Mouse (Mus musculus): ENCODE results near the gene Acacb. TPM values are rescaled to one million over a fixed set of nuclear protein-coding genes. Genes with fewer than 3 reads are reported as not detected.

Gene Acacb
- polyA plus RNA-seq, 1 experiment = 3.3 TPM

DNA sequence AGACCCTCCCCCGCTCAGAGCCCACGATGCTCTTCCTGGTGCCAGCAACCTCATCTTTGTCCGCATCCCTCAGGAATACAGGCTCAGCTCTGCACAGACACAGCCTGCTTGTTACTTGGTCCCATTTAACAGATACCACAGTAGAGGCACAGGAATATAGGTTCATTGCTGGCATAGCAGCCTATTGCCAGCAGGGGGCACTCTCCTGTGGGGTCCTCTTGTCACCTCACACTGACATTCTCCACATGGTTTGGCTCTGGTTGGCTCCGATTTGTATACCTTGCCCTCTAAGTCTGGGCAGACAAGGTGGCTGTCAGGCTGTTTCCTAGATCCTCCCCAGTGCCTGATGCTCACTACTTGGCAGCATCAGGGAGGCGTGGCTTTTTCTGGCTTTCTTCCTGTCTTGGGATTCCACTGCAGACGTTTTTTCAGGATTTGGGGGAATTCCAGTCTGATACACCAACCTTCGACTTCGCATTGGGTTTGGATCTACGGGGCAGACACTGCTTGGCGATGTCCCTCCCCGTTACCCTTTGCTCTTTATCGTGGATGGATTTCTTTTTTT, 42.6 kb downstream of the Acacb start:
- H3K27ac ChIP-seq (ENCODE audit: insufficient read depth, low read length) = no peak overlapping the region
- TF ChIP-seq CTCF (IDR thresholded peaks at IDR 0.05; ENCODE audit: extremely low read depth, insufficient read depth, low read length) = peak; percentile 29; the same call in 1 of the 2 replicates
- TF ChIP-seq POLR2A (IDR thresholded peaks at IDR 0.05; ENCODE audit: extremely low read depth, insufficient read depth, low read length) = no peak
- H3K4me3 ChIP-seq (ENCODE audit: insufficient read depth, low read length) = no peak overlapping the region
- H3K4me1 ChIP-seq (ENCODE audit: control insufficient read depth, insufficient read depth, low read length) = no peaks in the 10 kb centered on the region

DNA sequence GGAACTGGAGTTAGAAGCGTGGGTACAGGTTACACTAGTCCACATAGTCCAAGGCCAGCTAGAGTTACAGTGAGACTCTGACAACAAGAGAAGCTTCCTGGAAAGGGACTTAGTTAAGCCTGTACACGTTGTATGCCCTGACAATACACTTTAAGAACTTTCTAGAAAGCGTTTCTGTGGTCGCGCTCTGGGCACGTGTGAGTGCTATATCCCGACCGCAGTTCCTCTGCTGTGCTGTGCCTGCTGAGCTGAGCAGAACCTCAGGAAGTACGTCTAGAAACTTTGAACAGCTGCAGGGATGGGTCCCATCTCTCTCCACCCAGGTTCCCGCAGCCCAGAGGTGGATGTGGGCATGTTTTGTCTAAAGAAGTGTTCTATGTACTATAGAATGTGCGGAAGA, 47.8 kb downstream of the Acacb start:
- no peaks in the 10 kb centered on the region for H3K4me1 ChIP-seq (ENCODE audit: control insufficient read depth, insufficient read depth, low read length)
- TF ChIP-seq CTCF (IDR thresholded peaks at IDR 0.05; ENCODE audit: extremely low read depth, insufficient read depth, low read length) (no peak), POLR2A (IDR thresholded peaks at IDR 0.05; ENCODE audit: extremely low read depth, insufficient read depth, low read length) (no peak)
- H3K4me3 ChIP-seq (ENCODE audit: insufficient read depth, low read length) = no peak overlapping the region
- no peak overlapping the region for H3K27ac ChIP-seq (ENCODE audit: insufficient read depth, low read length)

DNA sequence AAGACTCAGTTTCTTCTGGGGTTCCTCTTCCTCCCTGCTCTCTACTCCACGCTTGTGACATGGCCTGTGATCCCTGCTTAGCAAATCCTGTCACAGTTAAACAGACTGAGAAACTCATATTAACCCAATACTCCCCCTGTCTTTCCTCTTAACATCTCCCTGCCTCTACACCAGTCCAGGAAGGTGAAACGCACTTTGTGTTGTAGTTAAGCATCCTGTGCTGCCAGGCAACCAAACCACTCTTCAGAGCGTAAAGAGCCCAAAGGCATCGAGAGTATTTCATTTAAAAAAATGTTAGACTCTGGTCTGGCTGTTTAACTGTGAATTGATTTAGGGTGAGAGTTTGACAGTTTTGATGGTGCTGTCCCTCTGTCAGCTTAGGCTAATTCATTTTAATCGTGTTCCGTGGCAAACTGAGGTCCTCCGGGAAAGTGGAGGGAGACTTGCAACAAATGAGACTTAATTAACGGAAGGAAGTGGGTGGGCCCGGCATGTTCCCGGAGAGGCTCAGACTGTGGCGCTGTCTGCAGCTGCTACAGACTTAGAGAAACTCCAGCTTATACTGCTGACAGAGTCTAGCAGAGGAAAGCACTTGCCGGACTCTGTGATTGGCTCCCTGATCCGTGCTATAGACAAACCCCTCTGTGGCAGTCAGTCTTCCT, 52.9 kb downstream of the Acacb start:
- peak overlapping the region; percentile 37; the same call in 1 of the 2 replicates for H3K27ac ChIP-seq (ENCODE audit: insufficient read depth, low read length)
- no peaks in the 10 kb centered on the region; the same call in 1 of the 2 replicates for H3K4me1 ChIP-seq (ENCODE audit: control insufficient read depth, insufficient read depth, low read length)
- TF ChIP-seq CTCF (IDR thresholded peaks at IDR 0.05; ENCODE audit: extremely low read depth, insufficient read depth, low read length) (no peak), POLR2A (IDR thresholded peaks at IDR 0.05; ENCODE audit: extremely low read depth, insufficient read depth, low read length) (no peak)
- H3K4me3 ChIP-seq (ENCODE audit: insufficient read depth, low read length) = no peak overlapping the region

DNA sequence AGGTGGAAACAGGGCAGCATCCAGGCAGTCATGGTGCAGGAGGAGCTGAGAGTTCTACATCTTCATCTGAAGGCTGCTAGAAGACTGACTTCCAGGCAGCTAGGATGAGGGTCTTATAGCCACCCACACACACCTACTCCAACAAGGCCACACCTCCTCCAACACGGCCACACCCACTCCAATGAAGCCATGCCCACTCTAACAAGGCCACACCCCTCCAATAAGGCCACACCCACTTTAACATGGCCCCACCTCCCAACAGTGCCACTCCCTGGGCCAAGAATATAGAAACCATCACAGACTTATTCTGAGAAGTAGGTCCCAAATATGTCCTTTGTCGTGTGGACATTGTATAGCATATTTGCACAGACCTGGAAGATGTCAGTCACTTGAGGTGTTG, 59.8 kb downstream of the Acacb start:
- Histone ChIP-seq H3K27ac (ENCODE audit: insufficient read depth, low read length) (no peak overlapping the region), H3K4me3 (ENCODE audit: insufficient read depth, low read length) (no peak overlapping the region), H3K4me1 (ENCODE audit: control insufficient read depth, insufficient read depth, low read length) (no peaks in the 10 kb centered on the region)
- no peak for TF ChIP-seq POLR2A (IDR thresholded peaks at IDR 0.05; ENCODE audit: extremely low read depth, insufficient read depth, low read length)
- no peak for TF ChIP-seq CTCF (IDR thresholded peaks at IDR 0.05; ENCODE audit: extremely low read depth, insufficient read depth, low read length)

DNA sequence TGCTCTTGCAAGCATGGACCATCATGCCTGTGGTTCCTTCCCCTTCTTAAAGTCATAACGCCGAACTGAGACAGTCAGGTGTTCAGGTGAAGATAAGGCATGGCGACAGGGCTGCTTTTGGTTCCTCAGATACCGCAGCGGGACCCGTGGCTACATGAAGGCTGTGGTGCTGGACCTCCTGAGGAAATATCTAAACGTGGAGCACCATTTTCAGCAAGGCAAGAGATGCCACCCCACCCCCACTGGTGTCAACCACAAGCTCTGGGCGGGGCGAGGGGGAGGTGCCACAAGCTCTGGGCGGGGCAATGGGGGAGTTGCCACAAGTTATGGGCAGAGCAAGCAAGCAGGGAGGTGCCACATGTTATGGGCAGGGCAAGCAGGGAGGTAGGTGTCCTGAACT, 66.8 kb downstream of the Acacb start:
- Histone ChIP-seq H3K4me1 (ENCODE audit: control insufficient read depth, insufficient read depth, low read length) (no peaks in the 10 kb centered on the region), H3K4me3 (ENCODE audit: insufficient read depth, low read length) (no peak overlapping the region), H3K27ac (ENCODE audit: insufficient read depth, low read length) (no peak overlapping the region)
- TF ChIP-seq POLR2A (IDR thresholded peaks at IDR 0.05; ENCODE audit: extremely low read depth, insufficient read depth, low read length) (no peak), CTCF (IDR thresholded peaks at IDR 0.05; ENCODE audit: extremely low read depth, insufficient read depth, low read length) (no peak)

DNA sequence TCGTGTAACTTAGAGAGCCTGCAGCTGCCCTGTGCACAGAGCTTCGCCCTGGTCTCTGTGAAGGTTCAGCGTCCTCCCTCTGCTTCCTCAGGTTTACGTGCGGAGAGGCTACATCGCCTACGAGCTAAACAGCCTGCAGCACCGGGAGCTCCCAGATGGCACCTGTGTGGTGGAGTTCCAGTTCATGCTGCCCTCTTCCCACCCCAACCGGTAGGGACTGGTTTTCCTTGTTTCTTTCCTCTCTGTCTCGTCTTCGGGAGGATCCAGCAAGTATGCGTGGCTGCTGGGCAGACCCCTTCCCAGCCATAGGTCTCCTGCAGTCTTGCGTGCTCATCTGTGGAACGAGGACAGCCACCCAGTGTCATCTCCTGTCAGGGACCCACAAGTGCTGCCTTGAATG, 72.4 kb downstream of the Acacb start:
- Histone ChIP-seq H3K27ac (ENCODE audit: insufficient read depth, low read length) (no peak overlapping the region), H3K4me1 (ENCODE audit: control insufficient read depth, insufficient read depth, low read length) (no peaks in the 10 kb centered on the region), H3K4me3 (ENCODE audit: insufficient read depth, low read length) (no peak overlapping the region)
- no peak for TF ChIP-seq POLR2A (IDR thresholded peaks at IDR 0.05; ENCODE audit: extremely low read depth, insufficient read depth, low read length)

DNA sequence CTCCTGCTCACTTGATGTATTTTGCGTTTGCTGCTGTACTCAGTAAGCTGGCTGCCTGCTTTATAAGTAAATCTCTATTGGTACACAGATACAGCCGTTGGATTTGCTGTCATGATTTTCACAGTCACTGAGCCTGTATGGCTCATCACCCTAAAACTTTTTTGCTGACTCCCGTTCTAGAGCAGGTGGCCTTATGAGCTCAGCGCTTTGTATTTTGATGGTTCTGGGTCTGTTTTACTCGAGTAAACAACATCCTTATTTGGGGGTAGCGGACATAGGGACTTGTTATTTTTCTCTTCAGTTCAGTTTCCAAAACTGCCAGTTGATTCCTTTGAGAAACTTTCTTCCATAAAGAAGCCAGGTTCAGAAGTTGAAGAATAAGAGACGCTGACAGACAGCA, 79.7 kb downstream of the Acacb start:
- H3K4me1 ChIP-seq (ENCODE audit: control insufficient read depth, insufficient read depth, low read length) = no peaks in the 10 kb centered on the region
- no peak overlapping the region for H3K4me3 ChIP-seq (ENCODE audit: insufficient read depth, low read length)
- TF ChIP-seq POLR2A (IDR thresholded peaks at IDR 0.05; ENCODE audit: extremely low read depth, insufficient read depth, low read length) (no peak), CTCF (IDR thresholded peaks at IDR 0.05; ENCODE audit: extremely low read depth, insufficient read depth, low read length) (no peak)
- no peak overlapping the region for H3K27ac ChIP-seq (ENCODE audit: insufficient read depth, low read length)

DNA sequence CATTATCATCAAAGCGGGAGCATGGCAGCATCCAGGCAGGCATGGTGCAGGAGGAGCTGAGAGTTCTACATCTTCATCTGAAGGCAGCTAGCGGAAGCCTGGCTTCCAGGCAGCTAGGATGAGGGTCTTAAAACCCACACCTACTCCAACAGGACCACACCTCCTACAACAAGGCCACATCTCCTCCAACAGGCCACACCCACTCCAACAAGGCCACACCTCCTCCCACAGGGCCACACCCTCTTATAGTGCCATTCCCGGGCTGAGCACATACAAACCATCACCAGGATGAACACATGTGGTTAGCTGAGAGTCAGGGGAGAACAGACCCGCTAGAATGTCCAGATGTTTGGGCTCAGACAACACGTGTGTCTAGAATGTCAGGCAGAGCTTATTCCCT, 82.6 kb downstream of the Acacb start:
- TF ChIP-seq CTCF (IDR thresholded peaks at IDR 0.05; ENCODE audit: extremely low read depth, insufficient read depth, low read length) (no peak), POLR2A (IDR thresholded peaks at IDR 0.05; ENCODE audit: extremely low read depth, insufficient read depth, low read length) (no peak)
- H3K27ac ChIP-seq (ENCODE audit: insufficient read depth, low read length) = no peak overlapping the region
- H3K4me1 ChIP-seq (ENCODE audit: control insufficient read depth, insufficient read depth, low read length) = no peaks in the 10 kb centered on the region
- H3K4me3 ChIP-seq (ENCODE audit: insufficient read depth, low read length) = no peak overlapping the region

DNA sequence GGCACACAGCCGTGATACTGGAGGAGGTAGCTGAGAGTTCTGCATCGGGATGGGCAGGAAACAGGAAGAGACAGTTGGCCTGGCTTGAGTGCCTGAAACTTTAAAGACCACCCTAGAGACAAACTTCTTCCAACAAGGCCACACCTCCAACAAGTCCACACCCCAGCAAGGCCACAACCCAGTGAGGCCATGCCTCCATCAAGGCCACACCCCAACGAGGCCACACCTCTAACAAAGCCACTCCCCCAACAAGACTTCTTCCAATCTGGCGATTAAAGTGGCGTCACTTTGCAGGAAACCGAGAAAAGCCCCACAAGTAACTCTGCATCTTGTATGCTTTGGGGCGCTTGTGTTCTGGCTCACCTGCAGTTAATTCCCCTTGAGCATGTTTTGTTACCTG, 92.6 kb downstream of the Acacb start:
- Histone ChIP-seq H3K4me1 (ENCODE audit: control insufficient read depth, insufficient read depth, low read length) (no peaks in the 10 kb centered on the region), H3K4me3 (ENCODE audit: insufficient read depth, low read length) (no peak overlapping the region), H3K27ac (ENCODE audit: insufficient read depth, low read length) (no peak overlapping the region)
- TF ChIP-seq CTCF (IDR thresholded peaks at IDR 0.05; ENCODE audit: extremely low read depth, insufficient read depth, low read length) = no peak

DNA sequence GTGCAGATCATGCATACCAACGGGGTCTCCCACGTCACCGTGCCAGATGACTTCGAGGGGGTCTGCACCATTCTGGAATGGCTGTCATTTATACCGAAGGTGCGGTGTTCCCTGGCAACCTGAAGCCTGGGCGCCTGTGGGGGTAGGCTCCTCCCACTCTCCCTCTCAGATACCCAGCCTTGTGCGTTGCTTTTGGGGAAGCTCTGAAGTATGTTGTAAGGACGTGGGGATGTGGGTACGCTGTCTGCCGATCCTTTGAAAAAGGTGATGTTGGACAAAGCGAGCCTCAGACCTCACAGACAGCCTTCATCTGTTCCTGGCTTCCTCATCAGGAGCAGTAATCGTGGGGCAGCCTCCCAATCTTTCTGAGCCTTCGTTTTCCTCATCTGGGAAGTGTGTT, 93.4 kb downstream of the Acacb start:
- TF ChIP-seq CTCF (IDR thresholded peaks at IDR 0.05; ENCODE audit: extremely low read depth, insufficient read depth, low read length) (no peak), POLR2A (IDR thresholded peaks at IDR 0.05; ENCODE audit: extremely low read depth, insufficient read depth, low read length) (no peak)
- Histone ChIP-seq H3K4me3 (ENCODE audit: insufficient read depth, low read length) (no peak overlapping the region), H3K27ac (ENCODE audit: insufficient read depth, low read length) (no peak overlapping the region)

More for the DNA sequence above, 93.4 kb downstream of the Acacb start:
- H3K4me1 ChIP-seq (ENCODE audit: control insufficient read depth, insufficient read depth, low read length) = no peaks in the 10 kb centered on the region
